Mouse (Mus musculus) mature B cell (primary cell): Measurements from ENCODE around the gene Matn3.
"Not testable (repeated sequence)": the region's sequence is repeated elsewhere in the genome, so short reads cannot be mapped to it uniquely, and the experiment has no call there.

Experiments used
- in situ Hi-C: fragments of 300-500 bp; cut with MboI; formaldehyde crosslinking; loops from 2 replicates; pipeline ENCODE4 v1.14.3; 2019

Matn3 gene

DNA sequence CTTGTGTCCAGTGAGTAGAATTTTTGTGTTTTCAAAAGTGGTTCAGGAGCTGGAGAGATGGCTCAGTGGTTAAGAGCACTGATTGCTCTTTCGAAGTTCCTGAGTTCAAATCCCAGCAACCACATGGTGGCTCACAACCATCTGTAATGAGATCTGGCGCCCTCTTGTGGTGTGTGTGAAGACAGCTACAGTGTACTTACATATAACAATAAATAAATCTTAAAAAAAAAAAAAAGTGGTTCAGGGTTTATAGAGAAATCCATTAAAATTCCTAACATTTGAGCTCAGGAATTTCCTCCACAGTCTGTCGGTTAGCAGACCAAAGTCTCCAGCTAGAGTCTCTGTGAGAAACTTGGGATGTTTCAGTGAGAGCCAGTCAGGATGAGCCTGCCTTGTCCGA, 11.5 kb upstream of the Matn3 start:
- in situ Hi-C loops = not testable (repeated sequence)

DNA sequence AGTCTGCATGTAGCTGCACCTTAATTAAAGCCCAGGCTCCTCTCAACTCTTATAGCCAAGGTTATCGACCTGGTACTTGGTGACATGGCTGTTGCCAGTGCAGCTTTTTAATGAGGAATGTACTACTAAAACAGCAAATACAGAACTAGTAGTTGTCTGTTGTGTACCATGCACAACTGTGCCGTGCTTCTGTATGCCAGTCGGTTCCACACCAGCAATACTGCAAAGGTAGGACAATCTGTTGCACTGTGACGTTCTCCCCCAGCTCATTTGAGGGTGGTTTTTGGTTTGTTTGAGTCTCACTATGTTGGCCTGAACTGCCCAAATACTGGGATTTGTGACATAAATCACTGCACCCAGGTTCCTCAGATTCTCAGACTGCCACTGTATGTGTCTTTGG, 8.2 kb upstream of the Matn3 start:
- in situ Hi-C loops = no loop called here

DNA sequence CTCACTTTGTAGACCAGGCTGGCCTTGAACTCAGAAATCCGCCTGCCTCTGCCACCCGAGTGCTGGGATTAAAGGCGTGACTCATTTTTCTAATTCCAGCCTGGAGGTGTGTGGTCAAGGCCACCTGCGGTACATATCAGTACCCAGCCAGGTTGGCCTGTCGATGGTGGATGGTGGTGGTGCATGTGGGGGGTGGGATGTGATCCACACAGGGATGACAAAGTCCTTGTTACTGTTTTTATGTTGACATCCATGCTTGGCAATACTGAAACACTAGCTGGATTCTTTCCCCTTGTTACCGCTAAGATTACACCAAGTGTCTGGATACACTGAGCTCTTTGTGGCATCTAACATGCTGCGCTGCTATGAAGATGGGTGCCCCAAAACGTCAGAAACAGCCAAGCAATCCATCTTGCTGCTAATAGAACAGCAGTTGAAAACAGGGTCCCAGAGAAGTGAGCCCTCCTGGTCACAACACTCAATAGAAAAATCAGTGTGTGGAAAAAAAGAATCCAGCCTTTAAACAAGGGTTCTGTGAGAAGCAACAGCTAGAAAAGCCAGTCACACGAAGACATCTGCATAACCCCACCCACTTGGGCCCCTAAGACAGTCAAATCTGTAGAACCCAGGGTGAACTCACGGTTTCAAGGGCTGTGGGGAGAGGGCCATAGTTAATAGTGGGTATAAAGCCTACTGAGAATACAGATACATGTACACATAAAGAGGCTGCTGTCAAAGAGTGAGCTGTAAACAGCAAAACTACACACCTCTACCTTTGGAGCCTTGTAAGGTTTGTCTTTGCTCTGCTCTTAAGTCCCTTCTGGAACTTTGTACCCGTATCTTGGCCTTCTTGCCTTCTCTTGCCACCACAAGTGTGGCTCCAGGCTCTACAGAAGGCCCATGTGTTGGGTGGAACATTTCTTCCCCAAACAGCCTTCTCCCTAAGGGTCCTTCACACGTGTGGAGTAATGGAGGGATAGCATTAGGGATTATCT, 7.4 kb upstream of the Matn3 start:
- in situ Hi-C loops = no loop called here

DNA sequence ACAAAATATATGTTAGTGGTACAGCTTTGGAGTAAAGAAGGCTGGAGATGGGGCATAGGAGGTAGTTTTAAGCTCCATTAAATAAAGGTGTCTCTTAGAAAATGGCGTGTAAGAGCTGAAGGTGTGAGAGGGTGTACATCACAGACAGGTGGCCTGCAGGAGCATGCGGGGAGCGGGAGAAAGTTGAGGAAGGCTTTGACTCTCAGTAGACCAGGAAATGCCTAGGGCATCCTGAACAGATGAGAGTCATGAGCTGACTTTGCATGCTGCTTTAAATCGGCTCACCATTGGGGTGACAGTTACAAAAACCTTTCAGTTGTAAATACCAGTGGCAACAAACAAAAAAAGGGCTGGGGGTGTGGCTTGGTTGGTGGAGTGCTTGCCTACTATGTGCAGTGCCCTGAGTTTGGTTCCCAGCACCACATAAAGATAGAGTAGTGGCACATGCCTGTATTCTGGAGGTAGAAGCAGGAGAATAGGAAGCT, 6.6 kb upstream of the Matn3 start:
- in situ Hi-C loops = no loop called here

DNA sequence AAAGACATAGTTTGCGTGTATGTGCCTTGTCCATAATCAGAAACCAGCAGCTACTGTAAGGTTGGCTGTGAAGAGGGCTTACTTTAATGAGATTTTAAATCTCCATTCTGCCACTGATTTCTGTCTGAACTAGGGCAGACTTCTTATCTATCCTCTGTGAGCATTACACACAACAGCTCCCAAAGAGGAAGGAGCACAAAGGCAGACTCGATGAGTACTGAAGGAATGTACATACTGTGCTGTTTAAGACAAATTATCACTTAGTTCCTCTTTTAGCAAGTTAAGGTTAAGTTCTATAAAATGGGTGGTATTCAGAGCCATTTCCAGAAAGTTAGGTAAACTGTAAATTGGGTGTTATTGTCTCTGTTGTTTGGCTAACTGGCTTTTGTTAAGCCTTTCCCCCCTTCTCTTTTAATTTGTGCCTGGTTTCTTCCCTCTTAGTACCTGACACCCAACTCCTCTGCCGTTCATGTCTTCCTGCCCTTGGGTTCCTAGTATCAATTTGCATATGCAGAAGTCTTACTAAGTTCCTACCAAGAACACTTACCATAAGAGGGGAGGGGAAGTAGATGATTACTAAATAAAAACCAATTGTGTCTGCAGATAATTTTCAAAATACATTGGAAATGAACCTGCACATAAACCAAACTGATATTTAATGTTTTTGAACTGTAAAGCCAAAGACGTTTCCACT, 5.9 kb upstream of the Matn3 start:
- in situ Hi-C loops = no loop called here

DNA sequence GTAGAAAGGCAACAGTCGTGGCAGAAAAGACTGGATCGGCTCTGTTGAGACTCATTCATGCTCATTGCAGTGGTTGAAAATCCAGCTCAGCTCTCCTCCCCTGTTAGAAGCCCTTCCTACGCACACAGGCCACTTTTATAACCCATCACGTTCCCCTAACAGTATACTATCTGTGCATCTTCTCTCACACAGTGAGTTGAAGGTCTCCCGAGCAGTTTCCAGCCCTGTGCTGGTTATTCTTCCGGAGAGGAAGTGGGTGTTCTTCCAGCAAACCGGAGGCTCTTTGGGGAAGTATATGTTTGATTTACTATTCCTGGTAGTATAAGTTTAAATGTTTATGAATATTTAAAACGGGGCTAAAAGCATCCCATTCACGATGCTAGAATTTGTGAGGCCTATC, 566 bp upstream of the Matn3 start:
- in situ Hi-C loops = no loop called here

DNA sequence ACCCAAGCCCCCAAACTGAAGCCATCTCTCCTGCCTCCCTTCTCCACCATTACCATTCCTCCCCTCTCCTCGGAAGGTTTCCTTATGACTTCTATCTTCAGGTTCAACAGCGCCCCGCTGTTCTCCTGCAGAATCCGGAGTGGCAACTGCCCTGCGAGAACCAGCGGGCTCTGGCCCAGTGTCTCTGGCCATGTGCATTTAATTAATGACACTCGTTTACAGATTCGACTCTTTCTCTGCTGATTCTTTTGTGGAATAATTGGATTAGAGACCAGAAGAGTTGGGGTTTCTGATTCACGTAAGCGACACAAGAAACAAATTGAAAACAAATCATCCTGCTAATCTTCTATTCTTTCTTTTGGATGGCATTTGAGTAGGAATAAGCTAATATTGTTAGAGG, 5.4 kb downstream of the Matn3 start:
- in situ Hi-C loops = no loop called here

DNA sequence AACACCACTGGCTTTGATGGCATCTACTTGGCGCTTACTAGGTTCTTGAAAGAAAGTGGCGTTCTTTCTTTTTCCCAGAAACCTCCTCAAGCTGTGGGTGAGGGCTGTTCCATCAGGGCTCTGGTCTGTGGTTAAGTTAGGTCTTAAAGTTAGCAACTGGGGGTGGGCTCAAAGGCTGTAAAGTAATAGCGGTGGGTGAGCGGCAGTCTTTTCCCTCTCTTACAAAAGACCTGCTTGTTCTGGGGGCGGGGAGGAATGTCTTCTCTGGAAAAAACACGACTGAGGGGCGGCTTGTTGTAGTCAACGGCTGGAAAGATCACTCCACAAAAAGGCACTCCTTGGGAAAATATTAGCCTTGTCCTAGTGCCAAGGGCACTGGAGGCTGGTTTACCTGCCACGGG, 6.4 kb downstream of the Matn3 start:
- in situ Hi-C loops = no loop called here

DNA sequence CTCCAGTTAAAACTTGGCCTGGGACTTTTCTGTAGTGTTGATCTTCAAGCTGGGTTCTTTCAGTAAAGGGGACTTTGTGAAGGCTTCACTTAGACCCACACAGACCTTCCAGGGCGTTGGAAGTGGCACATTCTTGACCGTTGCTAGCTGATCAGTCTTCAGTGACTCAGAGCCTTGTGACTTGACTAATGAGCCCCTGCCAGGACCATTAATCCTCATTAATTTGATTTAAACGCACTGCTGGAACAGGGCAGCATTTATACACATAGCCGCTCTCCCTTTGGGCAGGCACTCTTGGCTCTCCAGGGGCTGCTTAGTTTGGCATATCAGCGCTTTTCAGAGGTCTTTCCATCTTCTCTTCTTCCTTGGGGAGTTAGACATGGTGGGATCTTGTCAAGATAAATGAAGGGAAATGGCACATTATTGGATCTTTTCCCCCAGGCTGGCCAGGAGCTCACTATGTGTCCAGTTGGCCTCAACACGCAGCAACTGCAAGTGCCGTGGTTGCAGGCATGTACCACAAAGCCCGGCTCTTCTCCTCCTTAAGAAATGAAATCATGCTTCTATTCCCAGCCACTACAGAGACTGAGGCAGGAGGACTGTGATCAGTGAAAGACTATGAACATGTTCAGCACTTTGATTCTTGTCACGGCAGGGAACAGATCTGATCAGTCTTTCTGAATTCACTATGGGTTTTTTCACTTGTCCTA, 14.0 kb downstream of the Matn3 start:
- in situ Hi-C loops = no loop called here

DNA sequence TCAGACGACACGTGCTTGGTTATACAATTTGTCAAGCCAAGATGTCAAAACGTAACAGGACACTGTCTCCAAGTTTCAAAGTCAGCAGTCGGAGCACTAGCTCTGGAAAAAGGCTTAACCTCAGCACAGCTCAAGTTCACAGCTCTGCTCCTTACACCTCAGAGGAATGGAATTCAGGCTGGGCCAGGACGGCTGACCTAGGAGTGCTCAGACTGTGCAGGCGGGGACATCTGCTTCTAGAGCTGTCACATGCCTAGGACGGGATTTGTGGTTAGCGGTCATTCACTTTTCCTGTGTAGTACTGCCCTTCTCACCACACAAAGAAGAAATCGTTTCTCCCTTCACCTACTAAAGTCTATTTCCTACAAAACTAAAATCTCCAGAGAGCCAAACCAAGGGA, 22.1 kb downstream of the Matn3 start:
- in situ Hi-C loops = no loop called here

DNA sequence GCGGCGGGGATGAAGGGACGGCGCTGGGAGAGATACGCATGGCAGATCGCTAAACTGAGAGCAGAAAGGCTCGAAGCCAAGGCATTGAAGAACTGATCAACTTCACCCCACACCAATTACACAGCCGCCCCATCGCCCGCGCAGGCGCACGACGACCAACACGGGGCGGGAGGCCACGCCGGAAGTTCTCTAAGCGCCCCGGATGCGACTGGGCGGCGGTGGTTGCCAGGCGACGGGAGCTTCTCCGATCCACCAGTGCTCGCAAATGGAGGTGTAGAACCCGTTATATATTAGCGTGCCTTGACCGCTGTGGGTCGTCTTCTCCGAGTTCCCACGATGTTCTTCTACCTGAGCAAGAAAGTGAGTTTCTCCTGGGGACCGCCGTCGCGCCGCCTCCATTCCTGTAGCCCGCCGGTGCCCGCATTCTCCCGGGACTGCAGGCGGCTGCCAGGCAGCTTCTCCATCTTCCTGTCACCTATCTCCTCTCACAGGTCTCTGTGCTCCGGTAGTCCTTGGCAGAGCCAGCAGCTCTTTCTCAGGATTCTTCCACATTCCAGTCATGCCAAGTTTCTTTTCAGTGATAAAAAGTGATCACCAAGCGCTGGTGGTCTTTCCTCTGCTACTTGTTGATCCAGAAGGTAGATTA, 26.2 kb downstream of the Matn3 start, which contains the start of gene Wdr35:
Gene Wdr35, plus strand, starts transcription at position 73 of the 646 bp plus-strand sequence.
- in situ Hi-C loops = no loop called here

DNA sequence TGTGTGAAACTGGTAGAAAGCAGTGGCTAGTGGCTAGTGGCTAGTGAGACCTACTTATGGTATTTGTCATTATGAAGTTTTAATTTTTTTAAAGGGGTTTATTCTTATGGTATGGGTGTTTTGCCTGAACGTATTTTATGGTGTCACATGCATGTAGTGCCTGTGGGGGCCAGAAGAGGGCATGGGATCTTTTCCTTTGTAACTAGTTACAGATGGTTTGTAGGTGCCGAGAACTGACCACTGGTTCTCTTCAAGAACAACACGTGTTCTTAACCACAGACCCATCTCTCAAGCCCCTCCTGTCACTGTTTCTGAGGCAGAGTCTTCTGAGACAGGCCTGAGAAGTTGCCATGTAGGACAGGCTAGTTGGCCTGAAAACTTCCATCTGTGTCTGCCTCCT, 27.3 kb downstream of the Matn3 start:
- in situ Hi-C loops = no loop called here

DNA sequence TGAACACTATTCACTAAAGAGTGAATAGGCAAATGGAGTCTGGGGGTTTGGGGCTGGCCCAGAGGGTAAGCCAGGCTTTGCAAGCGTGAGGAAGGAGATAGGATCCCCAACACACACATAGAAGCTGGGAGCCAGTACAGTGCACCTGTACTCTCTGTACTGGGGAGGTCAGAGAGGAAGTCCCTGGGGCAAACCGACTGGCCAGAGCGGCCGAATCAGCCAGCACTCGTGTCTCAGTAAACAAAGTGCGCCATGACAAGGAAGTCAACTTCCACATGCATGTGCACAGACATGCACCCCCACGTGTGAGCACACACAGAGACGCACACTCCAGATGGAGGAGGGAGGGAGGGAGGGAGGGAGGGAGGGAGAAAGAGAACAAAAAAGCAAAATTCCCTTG, 45.5 kb downstream of the Matn3 start:
- in situ Hi-C loops = no loop called here

DNA sequence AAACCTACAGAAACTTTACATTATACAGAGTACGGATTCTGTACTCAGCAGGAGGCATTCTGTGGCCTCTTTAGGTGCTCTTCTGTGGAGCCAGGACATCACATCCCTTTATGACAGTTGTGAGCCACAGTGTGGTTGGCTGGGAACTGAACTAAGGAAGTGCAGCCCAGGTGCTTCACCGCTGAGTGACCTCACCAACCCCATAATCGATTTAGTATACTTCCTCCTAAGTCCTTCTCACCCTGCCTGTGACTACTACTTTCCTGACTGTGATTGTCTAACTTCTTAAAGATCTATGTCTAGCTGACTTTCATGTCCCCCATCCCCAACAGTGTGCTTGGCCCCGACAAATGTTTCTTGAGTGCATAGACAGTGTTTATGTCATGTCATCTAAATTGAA, 50.6 kb downstream of the Matn3 start:
- in situ Hi-C loops = no loop called here

DNA sequence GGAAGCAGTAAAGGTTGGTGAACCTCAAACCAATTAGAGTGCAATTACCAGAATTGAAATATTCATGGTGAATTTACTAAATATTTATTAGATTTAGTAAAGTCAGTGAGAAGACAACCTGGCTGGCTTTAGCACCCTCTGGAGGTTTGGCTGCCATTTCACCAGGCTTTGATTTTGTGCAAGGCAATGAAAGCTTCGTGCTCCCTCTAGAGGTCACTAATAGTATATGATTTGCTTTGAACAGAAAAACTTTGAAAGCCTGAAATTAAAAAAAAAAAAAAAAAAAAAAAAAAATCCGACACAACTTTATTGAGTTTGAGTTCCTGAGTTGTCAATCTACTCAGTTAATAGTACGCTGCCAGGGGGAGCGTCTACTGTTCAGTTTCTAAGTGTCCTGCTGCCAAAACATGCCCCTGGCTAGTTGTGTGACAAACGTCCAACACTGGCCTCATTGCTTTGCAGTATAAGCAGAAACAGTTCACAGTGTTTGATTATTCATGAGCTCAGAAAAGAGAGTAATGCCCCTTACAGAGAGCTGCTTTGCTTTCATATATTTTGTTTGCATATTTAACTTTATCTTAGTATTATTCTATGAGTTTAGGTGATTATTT, 54.4 kb downstream of the Matn3 start:
- in situ Hi-C loops = loop anchor here (10.0 kb wide), 1 partner anchor 227 kb away; the partner anchor contains the start of gene Sdc1

DNA sequence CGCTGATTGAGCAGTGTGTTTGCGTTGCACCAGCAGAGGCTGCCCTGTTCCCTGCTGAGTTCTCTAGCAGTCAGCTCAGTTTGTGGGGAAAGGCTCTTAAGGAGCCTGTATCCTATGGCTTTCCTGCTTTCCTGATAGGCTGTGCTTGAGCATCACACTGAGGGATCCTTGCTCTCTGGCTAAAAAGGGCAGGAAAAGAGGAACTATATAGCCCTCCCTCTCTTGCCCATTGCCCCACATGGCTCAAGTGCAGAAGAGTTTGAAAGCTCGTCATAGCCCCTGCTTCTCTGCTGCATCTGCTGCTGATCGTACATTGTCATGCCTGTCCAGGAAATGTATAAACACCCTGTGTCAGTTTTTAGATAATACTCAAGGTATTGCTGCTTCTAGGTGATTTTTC, 59.4 kb downstream of the Matn3 start:
- in situ Hi-C loops = loop anchor here (5.0 to 10.0 kb wide), 2 partner anchors 115 to 232 kb away; partner anchors contain the start of gene Sdc1

DNA sequence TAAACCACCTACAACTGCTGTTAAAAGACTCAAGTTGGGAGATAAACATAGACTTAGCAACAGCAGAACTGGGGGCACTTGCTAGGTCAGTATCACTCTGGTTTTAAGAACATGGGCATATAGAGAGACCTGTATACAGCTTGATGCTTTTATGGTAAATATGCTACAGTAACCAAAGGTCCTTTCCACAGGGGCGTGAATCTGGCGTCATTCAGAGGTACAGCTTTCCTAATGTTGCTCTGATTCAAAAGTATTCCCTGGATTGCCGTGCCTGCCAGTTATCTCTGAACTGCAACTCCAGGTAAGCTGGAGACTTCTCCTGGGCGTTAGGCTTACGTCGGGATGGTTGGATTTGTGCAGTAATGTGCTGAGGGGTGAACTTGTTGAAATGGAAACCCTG, 60.1 kb downstream of the Matn3 start:
- in situ Hi-C loops = loop anchor here (5.0 to 10.0 kb wide), 2 partner anchors 116 to 233 kb away; partner anchors contain the start of gene Sdc1

DNA sequence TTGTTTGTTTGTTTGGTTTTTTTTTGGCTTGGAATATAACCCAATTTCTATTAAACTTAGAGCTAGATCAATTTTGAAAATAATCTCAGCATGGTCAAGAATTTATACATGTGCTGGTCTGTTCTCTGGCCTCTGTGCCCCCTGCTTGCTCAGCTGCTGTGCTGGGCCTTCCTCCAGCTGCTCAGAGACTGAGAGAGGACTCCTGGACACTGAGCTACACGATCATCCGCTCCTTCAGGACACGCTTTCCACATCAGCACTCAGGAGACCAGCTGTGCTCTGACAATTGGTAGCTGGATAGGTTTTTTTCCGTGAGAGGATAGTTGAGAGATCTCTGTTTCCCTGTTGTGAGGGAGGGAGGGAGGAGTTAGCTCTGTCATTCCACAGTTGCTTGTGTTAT, 62.6 kb downstream of the Matn3 start:
- in situ Hi-C loops = no loop called here

DNA sequence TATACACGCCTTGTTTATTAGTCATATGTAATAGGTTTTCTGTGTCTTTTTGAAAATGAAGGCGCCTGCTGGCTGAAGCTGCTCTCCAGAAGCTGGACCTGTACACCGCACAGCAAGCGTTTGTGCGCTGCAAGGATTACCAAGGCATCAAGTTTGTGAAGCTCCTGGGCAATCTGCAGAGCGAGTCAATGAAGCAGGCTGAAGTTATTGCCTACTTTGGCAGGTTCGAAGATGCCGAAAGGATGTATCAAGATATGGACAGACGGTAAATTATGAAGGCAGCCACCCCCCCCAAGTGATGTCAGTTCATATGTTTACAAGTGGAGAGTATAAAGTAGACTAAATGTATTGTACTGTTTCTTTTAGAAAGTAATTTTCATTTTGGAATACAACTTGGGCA, 68.6 kb downstream of the Matn3 start:
- in situ Hi-C loops = no loop called here

DNA sequence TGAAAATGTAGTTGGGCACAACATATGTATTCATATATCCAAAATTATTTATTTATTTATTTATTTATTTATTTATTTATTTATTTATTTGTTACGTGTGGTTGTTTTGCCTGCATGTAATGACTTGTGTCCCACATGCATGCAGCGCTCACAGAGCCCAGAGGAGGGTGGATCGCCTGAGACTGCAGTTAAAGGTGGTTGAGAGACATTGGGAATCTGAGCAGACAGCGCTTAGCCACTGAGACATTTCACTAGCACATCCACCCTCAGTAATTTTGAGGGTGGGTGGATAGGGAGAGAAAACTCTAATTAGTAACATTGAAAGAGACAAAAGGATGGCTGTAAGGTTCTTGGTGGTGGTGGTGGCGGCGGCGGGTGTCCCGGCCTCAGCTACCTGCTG, 72.7 kb downstream of the Matn3 start:
- in situ Hi-C loops = no loop called here

DNA sequence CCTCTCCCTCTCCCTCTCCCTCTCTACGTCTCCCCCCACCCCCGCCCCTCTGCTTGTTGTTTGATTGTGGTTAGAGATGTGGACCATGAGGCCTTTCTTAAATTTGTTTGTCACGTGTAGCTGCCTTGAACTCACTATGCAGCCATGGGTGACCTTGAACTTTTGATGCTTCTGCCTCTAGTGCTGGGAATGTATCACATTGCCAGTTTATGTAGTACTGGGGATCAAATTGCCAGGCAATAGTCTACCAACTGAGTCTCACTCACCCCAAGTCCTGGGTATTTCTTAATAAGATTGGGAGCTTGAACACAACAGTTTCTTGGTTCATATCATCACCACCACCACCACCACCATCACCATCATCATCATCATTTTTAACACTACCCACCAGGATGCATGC, 73.3 kb downstream of the Matn3 start:
- in situ Hi-C loops = no loop called here
